Mouse (Mus musculus): ENCODE measurements at regions not wholly inside any gene's neighbourhood (a gene's known extent, or its start where the extent isn't known, plus 50 kb on each side); places are given as distances from the start of the nearest gene placed in this dataset.

DNA sequence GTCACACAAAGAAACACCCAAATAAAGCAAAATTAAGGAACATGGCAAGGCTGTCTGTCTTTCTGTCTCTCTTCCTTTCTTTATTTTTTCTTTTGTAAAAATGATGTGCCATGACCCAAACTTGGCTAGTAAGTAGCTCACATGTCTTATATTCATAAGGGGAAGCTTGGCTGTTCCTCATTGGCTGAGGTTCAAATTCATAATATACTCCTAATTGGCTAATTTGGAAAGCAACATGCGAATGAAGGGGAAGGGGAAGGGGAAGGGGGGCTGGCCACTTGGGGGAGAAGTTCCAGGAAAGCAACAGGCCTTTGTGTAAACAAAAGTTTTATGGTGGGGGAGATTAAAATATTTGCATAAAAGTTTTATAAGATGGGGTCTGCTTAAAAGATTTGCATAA lies 51.7 kb upstream of the Comtd1 start:
- TF ChIP-seq CTCF (IDR thresholded peaks at IDR 0.05; ENCODE audit: control insufficient read depth, insufficient read depth, insufficient read length) (no peak), FOSL1 (IDR thresholded peaks at IDR 0.05; ENCODE audit: insufficient read depth, low read length, poor library complexity, severe bottlenecking) (no peak), MYOG (IDR thresholded peaks at IDR 0.05; ENCODE audit: control insufficient read depth, extremely low read depth, insufficient read length) (no peak)

All from C2C12 (cell line).